Mouse (Mus musculus): ENCODE data around the gene Hoxd12. TPM values are rescaled to one million over a fixed set of nuclear protein-coding genes. Genes with fewer than 3 reads are reported as not detected.

The Hoxd12 gene
- total RNA-seq, 2 experiments from 2014 or later: not detected

DNA sequence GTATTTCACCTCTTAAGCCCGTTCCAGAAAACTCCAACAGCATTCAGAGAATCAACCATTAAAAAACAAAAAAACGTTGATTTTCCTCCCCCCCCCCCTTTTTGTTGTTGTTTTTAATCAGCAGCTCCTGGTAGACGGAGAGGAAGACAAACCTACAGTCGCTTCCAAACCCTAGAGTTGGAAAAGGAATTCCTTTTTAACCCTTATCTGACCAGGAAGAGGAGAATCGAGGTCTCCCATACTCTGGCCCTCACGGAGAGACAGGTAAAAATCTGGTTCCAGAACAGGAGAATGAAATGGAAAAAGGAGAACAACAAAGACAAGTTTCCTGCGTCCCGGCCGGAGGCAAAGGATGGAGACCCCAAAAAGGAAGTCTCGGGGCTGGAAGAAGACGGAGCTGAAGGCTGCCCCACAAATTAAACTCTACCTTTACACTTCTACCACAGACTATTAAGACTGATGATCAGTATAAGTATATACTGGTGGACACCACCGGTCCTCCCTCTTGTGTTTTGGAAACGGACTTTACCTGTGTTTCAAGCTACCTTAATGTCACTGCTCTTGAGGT, 31.7 kb downstream of the Hoxd12 start:
- Histone ChIP-seq H3K4me3 (no peak overlapping the region), H3K27ac (no peak overlapping the region)
- intact Hi-C loops (cut with DNase I): loop anchor here (5.0 to 10.0 kb wide), 2 partner anchors 36 to 718 kb away; no protein-coding TSS in a partner anchor
- no peak for TF ChIP-seq CTCF (IDR thresholded peaks at IDR 0.05)
- DNase-seq (ENCODE audit: extremely low spot score in 1 of 2, low spot score in 2 of 2): no peak

- no peak for DNase-seq (ENCODE audit: extremely low spot score in 1 of 2, low spot score in 2 of 2)
- Histone ChIP-seq H3K27ac (no peak overlapping the region), H3K4me3 (no peak overlapping the region)
- no peak for TF ChIP-seq CTCF (IDR thresholded peaks at IDR 0.05)
- intact Hi-C loops (cut with DNase I): loop anchor here (5.0 to 10.0 kb wide), 2 partner anchors 35 to 717 kb away; no protein-coding TSS in a partner anchor
Observed at GRCm38 (mm10) chr2:74707599-74707998, 32.8 kb downstream of the Hoxd12 start.

DNA sequence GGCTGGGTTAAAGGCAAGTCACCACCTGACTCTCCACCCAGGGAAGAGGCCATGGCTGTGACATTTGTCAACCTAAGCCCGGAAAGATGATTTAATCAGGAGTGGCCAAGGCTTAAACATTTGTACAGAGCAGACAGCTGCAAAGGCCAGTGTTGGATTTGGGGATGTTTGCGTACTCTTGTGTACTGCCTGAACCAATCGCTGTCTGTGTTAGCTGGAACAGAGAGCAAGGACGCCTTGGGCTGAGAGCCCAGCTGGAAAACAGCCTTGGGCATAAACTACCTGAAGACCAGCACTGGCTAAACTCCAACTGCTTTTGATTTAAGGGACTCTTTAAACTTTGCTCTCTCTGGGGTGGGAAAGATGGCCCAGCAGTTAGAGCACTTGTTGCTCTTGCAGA, 33.9 kb downstream of the Hoxd12 start:
- DNase-seq (ENCODE audit: extremely low spot score in 1 of 2, low spot score in 2 of 2): no peak
- TF ChIP-seq CTCF (IDR thresholded peaks at IDR 0.05): no peak
- Histone ChIP-seq H3K27ac (no peak overlapping the region), H3K4me3 (no peak overlapping the region)
- intact Hi-C loops (cut with DNase I): loop anchor here (5.0 to 10.0 kb wide), 2 partner anchors 34 to 716 kb away; no protein-coding TSS in a partner anchor

DNA sequence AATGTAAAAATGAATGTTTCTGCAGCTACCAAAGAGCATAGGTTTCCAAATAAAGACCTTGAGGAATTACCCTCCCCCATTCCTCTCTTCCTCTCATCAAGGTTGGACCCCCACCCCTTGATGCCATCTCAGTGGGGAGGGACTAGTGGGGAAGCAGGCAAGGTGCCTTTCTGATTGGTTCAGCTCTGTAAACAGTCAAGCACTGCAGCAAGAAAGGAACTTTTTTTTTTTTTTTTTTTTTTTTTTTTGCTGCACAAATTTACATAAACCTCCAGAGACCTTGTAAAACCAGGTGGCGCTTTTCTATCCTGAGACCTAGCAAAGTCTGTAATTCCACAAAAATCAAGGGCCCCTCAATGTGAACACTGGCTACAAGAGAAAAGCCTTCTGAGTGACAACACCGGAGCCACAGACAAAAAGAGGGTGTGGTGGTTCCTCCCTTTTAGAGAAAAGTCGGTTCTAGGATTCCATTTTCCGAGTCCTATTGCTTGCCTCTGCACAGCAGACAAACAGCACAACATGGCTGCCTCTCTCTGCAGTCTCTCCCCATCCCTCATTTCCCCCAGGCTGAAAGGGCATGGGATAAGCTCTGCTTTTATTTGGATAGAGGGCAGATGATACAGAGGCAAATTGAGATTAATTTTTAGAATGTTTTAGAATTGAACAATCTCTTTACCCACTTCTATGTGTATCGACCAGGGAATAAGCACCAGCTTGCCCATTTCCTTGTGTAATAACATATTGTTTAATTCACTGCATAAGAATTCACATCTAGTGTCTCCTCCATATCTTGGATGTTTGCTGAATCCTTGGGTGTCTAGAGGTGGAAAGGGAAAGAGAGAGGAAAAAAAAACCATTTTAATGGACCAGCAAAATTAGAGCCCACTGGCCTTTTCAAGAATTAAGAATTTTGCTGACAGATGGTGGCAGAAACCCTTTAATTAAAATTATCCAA, 34.9 kb downstream of the Hoxd12 start:
- Histone ChIP-seq H3K27ac (no peak overlapping the region), H3K4me3 (no peak overlapping the region)
- TF ChIP-seq CTCF (IDR thresholded peaks at IDR 0.05): no peak
- intact Hi-C loops (cut with DNase I): loop anchor here (5.0 to 10.0 kb wide), 3 partner anchors 33 to 715 kb away; partner anchors contain the start of gene Evx2
- DNase-seq (ENCODE audit: extremely low spot score in 1 of 2, low spot score in 2 of 2): no peak

DNA sequence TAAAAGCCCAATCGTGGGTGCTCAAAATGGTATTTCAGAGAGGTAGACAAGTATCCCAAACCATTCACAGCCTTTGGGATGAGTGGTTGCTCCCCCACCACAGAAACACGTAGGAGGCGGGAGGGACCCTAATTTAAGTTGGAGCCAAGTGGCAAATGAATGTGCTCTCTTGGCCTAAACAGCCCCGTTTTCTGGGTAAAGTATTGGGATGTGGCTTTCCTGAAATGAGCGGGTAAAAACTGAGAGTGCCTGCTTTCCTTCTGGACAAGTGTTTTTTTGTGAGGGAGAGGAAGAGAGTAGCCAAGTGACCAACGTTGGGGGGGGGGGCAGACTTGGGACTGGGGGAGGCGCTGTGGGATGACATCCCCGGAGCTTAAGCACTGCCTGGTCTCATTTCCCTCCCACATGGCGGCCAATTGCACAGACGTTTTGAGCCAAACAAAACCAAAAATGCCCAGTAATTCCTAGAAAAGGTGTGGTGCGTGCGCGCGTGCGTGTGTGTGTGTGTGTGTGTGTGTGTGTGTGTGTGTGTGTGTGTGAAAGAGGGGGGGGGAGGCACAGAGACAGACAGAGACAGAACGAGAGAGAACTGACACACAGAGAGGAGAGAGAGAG, 36.2 kb downstream of the Hoxd12 start:
- intact Hi-C loops (cut with DNase I): loop anchor here (5.0 kb wide), 1 partner anchor 54 kb away; the partner anchor contains the start of gene Evx2
- no peak for TF ChIP-seq CTCF (IDR thresholded peaks at IDR 0.05)

GRCm38 (mm10) chr2:74711721-74712621, 37.2 kb downstream of the Hoxd12 start, which contains the start of the genes Hoxd3 and Hoxd4:
TSS of gene Hoxd3 (plus strand) at chr2:74711927.
TSS of gene Hoxd4 (plus strand) at chr2:74711929.
- Histone ChIP-seq H3K27ac (no peak within 1 kb of the TSS), H3K4me3 (no peak within 1 kb of the TSS)
- no peak for DNase-seq (ENCODE audit: extremely low spot score in 1 of 2, low spot score in 2 of 2)
- intact Hi-C loops (cut with DNase I): loop anchor here (5.0 kb wide), 1 partner anchor 55 kb away; the partner anchor contains the start of gene Evx2
- TF ChIP-seq CTCF (IDR thresholded peaks at IDR 0.05): no peak

More for the DNA sequence above, 36.2 kb downstream of the Hoxd12 start:
- Histone ChIP-seq H3K4me3 (no peak overlapping the region), H3K27ac (no peak overlapping the region)
- DNase-seq (ENCODE audit: extremely low spot score in 1 of 2, low spot score in 2 of 2): no peak

- Histone ChIP-seq H3K4me3 (no peak overlapping the region), H3K27ac (no peak overlapping the region)
- DNase-seq (ENCODE audit: extremely low spot score in 1 of 2, low spot score in 2 of 2): no peak
- TF ChIP-seq CTCF (IDR thresholded peaks at IDR 0.05): no peak
- intact Hi-C loops (cut with DNase I): loop anchor here (2.0 to 5.0 kb wide), 2 partner anchors 56 to 425 kb away; partner anchors contain the start of gene Evx2
Observed at GRCm38 (mm10) chr2:74713239-74714150, 38.7 kb downstream of the Hoxd12 start.

DNA sequence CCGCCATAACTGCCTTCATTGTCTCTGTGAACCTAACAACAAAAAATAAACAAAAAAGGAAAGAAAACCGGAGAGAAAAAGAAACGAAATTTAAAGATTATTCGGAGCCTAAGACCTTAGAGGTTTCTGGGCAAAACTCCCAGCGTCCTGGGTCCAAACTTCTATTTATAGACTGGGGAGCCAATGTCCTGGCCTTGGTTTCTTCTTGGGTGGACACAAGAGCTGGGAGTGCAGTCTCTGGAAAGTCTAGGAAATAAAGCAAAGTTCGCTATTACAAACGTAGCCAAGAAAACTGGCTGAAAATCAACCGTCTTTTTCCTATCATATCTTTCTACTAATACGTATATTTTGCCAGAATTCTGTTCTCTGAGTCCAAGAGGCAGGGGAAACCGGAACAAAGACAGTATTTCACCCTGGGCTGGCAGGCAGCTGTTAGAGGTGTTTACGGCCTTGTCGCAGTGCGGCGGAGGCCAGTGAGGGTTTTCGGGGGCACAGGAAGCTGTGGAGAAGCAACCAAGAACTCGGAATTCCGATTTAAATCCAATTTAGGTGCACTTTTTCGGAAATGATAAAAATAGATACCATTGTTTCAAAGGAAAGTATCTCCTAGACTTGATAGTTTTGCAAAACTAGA, 39.5 kb downstream of the Hoxd12 start:
- intact Hi-C loops (cut with DNase I): loop anchor here (2.0 to 5.0 kb wide), 2 partner anchors 57 to 425 kb away; partner anchors contain the start of gene Evx2
- no peak for TF ChIP-seq CTCF (IDR thresholded peaks at IDR 0.05)
- no peak for DNase-seq (ENCODE audit: extremely low spot score in 1 of 2, low spot score in 2 of 2)
- H3K4me3 ChIP-seq: no peak overlapping the region
- H3K27ac ChIP-seq: no peak overlapping the region

- Histone ChIP-seq H3K4me3 (no peak overlapping the region), H3K27ac (no peak overlapping the region)
- DNase-seq (ENCODE audit: extremely low spot score in 1 of 2, low spot score in 2 of 2): no peak
- TF ChIP-seq CTCF (IDR thresholded peaks at IDR 0.05): no peak
- intact Hi-C loops (cut with DNase I): loop anchor here (1.0 to 5.0 kb wide), 4 partner anchors 58 to 597 kb away; partner anchors contain the start of gene Evx2
Observed at GRCm38 (mm10) chr2:74714881-74715280, 40.1 kb downstream of the Hoxd12 start.

Data from left cerebral cortex, adult 2 months (tissue).